Mouse (Mus musculus): Measurements from ENCODE around the gene Cpb2. TPM values are rescaled to one million over a fixed set of nuclear protein-coding genes. Genes with fewer than 3 reads are reported as not detected.

Gene Cpb2
- polyA plus RNA-seq, 1 experiment from 2014 or later = not detected

DNA sequence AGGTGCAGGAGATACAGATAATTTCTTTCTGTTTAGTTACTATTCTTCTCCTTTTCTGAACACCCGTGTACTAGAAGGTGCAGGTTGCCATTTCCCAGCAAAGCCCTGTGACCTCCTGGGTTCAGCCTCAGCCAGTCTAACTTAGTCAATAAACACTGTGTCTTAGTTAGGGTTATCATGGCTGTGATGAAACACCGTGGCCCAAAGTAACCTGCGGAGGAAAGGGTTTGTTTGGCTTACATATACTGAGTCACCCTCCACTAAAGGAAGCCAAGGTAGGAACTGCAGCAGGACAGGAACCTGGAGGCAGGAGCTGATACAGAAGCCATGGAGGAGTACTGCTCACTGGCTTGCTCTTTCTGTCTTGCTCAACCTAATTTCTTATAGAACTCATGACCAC lies 8.3 kb downstream of the Cpb2 start:
- no peak for ATAC-seq (ENCODE audit: insufficient number of reproducible peaks, insufficient read depth, low FRiP score, low read depth)
- WGBS = 80% methylated on average over 3 of the region's 3 CpGs

GRCm38 (mm10) chr14:75256521-75256920 lies 14.4 kb downstream of the Cpb2 start:
- Histone ChIP-seq H3K27me3 (ENCODE audit: control insufficient read depth, insufficient read depth, low read length) (no peaks in the 10 kb centered on the region), H3K4me1 (ENCODE audit: control insufficient read depth in 2 of 2, insufficient read depth in 2 of 2, low read length in 2 of 2) (no peaks in the 10 kb centered on the region), H3K9me3 (ENCODE audit: control insufficient read depth, low read length) (no peaks in the 10 kb centered on the region), H3K36me3 (ENCODE audit: control insufficient read depth, insufficient read depth, low read length) (no peaks in the 10 kb centered on the region), H3K4me2 (ENCODE audit: low read length) (no peak overlapping the region), H3K4me3 (ENCODE audit: control insufficient read depth in 1 of 2, insufficient read depth in 1 of 2, low read depth in 1 of 2, low read length in 2 of 2) (no peak overlapping the region), H3K27ac (replicated peaks in 1 of 2; ENCODE audit: control insufficient read depth in 1 of 2, insufficient read depth in 1 of 2, low read depth in 2 of 2, low read length in 2 of 2) (no peak overlapping the region), H3K9ac (ENCODE audit: low read length) (no peak overlapping the region)
- ATAC-seq (ENCODE audit: insufficient number of reproducible peaks, insufficient read depth, low FRiP score, low read depth) = no peak
- WGBS = 33% methylated on average over 5 of the region's 5 CpGs

More for the DNA sequence above, 8.3 kb downstream of the Cpb2 start:
- Histone ChIP-seq H3K4me2 (ENCODE audit: low read length) (no peak overlapping the region), H3K9ac (ENCODE audit: low read length) (no peak overlapping the region), H3K9me3 (ENCODE audit: control insufficient read depth, low read length) (no peaks in the 10 kb centered on the region), H3K4me1 (ENCODE audit: control insufficient read depth in 2 of 2, insufficient read depth in 2 of 2, low read length in 2 of 2) (no peaks in the 10 kb centered on the region), H3K4me3 (ENCODE audit: control insufficient read depth in 1 of 2, insufficient read depth in 1 of 2, low read depth in 1 of 2, low read length in 2 of 2) (no peak overlapping the region), H3K36me3 (ENCODE audit: control insufficient read depth, insufficient read depth, low read length) (no peaks in the 10 kb centered on the region), H3K27ac (replicated peaks in 1 of 2; ENCODE audit: control insufficient read depth in 1 of 2, insufficient read depth in 1 of 2, low read depth in 2 of 2, low read length in 2 of 2) (no peak overlapping the region), H3K27me3 (ENCODE audit: control insufficient read depth, insufficient read depth, low read length) (no peaks in the 10 kb centered on the region)

DNA sequence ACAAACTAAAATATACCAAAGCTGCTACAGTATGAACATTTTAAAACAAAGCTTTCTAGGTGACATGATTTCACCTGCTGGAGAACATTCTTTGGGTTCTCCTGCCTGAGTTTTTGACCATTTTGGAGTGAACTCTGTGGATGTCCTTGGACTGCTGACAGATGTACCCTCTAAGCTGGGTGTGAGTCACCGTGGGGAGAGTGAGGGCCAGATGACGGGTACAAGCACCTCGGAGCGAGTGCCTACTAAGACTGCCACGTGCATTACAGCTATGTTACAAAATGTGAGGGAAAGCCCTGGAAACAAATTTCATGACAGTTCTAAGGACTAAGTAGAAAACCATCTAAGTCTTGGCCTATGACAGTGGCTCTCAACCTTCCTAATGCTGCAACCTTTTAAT lies 27.4 kb downstream of the Cpb2 start:
- 48% methylated on average over 5 of the region's 5 CpGs for WGBS
- no peak overlapping the region for H3K4me2 ChIP-seq (ENCODE audit: low read length)
- no peaks in the 10 kb centered on the region for H3K4me1 ChIP-seq (ENCODE audit: control insufficient read depth in 2 of 2, insufficient read depth in 2 of 2, low read length in 2 of 2)
- no peaks in the 10 kb centered on the region for H3K36me3 ChIP-seq (ENCODE audit: control insufficient read depth, insufficient read depth, low read length)
- H3K27me3 ChIP-seq (ENCODE audit: control insufficient read depth, insufficient read depth, low read length) = no peaks in the 10 kb centered on the region
- ATAC-seq (ENCODE audit: insufficient number of reproducible peaks, insufficient read depth, low FRiP score, low read depth) = no peak
- H3K9ac ChIP-seq (ENCODE audit: low read length) = no peak overlapping the region
- H3K9me3 ChIP-seq (ENCODE audit: control insufficient read depth, low read length) = no peaks in the 10 kb centered on the region
- no peak overlapping the region for H3K27ac ChIP-seq (replicated peaks in 1 of 2; ENCODE audit: control insufficient read depth in 1 of 2, insufficient read depth in 1 of 2, low read depth in 2 of 2, low read length in 2 of 2)
- no peak overlapping the region for H3K4me3 ChIP-seq (ENCODE audit: control insufficient read depth in 1 of 2, insufficient read depth in 1 of 2, low read depth in 1 of 2, low read length in 2 of 2)

- Histone ChIP-seq H3K4me1 (ENCODE audit: control insufficient read depth in 2 of 2, insufficient read depth in 2 of 2, low read length in 2 of 2) (peaks cover 2 to 4% of the 10 kb centered on the region in 2 experiments; a peak in 3 of 4 replicates), H3K9ac (ENCODE audit: low read length) (no peak overlapping the region), H3K9me3 (ENCODE audit: control insufficient read depth, low read length) (no peaks in the 10 kb centered on the region), H3K4me2 (ENCODE audit: low read length) (no peak overlapping the region), H3K27me3 (ENCODE audit: control insufficient read depth, insufficient read depth, low read length) (no peaks in the 10 kb centered on the region; the same call in 1 of the 2 replicates), H3K4me3 (ENCODE audit: control insufficient read depth in 1 of 2, insufficient read depth in 1 of 2, low read depth in 1 of 2, low read length in 2 of 2) (no peak overlapping the region), H3K36me3 (ENCODE audit: control insufficient read depth, insufficient read depth, low read length) (no peaks in the 10 kb centered on the region), H3K27ac (replicated peaks in 1 of 2; ENCODE audit: control insufficient read depth in 1 of 2, insufficient read depth in 1 of 2, low read depth in 2 of 2, low read length in 2 of 2) (no peak overlapping the region)
- WGBS = 74% methylated on average over 6 of the region's 6 CpGs
- ATAC-seq (ENCODE audit: insufficient number of reproducible peaks, insufficient read depth, low FRiP score, low read depth) = no peak
Measured at GRCm38 (mm10) chr14:75279716-75280115, 37.6 kb downstream of the Cpb2 start.

DNA sequence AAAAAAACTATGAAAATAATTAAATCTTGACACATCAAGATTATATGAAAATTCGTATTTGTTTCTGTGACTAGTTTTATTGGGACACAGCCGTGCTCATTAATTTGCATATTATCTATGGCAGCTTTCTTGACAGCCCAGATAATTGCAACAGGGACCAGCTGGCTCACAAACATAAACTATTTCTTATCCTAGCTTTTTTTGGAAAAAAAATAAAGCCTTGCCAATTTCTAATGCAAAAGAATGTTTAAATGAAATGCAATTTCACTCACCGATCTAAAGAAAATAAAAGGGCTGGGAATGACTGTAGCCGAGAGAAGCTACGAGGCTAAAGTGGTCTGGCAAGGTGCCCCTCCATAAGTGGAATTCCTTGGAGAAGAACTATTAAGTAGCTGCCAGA lies 38.3 kb downstream of the Cpb2 start:
- H3K4me2 ChIP-seq (ENCODE audit: low read length) = no peak overlapping the region
- ATAC-seq (ENCODE audit: insufficient number of reproducible peaks, insufficient read depth, low FRiP score, low read depth) = no peak
- no peak overlapping the region for H3K9ac ChIP-seq (ENCODE audit: low read length)
- no peaks in the 10 kb centered on the region for H3K9me3 ChIP-seq (ENCODE audit: control insufficient read depth, low read length)
- WGBS = 32% methylated on average over 5 of the region's 5 CpGs
- no peak overlapping the region for H3K4me3 ChIP-seq (ENCODE audit: control insufficient read depth in 1 of 2, insufficient read depth in 1 of 2, low read depth in 1 of 2, low read length in 2 of 2)
- no peak overlapping the region for H3K27ac ChIP-seq (replicated peaks in 1 of 2; ENCODE audit: control insufficient read depth in 1 of 2, insufficient read depth in 1 of 2, low read depth in 2 of 2, low read length in 2 of 2)
- peaks cover 2 to 10% of the 10 kb centered on the region in 2 experiments for H3K4me1 ChIP-seq (ENCODE audit: control insufficient read depth in 2 of 2, insufficient read depth in 2 of 2, low read length in 2 of 2)
- no peaks in the 10 kb centered on the region for H3K36me3 ChIP-seq (ENCODE audit: control insufficient read depth, insufficient read depth, low read length)
- H3K27me3 ChIP-seq (ENCODE audit: control insufficient read depth, insufficient read depth, low read length) = no peaks in the 10 kb centered on the region; the same call in 1 of the 2 replicates

GRCm38 (mm10) chr14:75283609-75284192 lies 41.6 kb downstream of the Cpb2 start:
- no peaks in the 10 kb centered on the region for H3K36me3 ChIP-seq (ENCODE audit: control insufficient read depth, insufficient read depth, low read length)
- no peaks in the 10 kb centered on the region for H3K27me3 ChIP-seq (ENCODE audit: control insufficient read depth, insufficient read depth, low read length)
- 5% methylated on average over 19 of the region's 19 CpGs for WGBS
- H3K4me3 ChIP-seq (ENCODE audit: control insufficient read depth in 1 of 2, insufficient read depth in 1 of 2, low read depth in 1 of 2, low read length in 2 of 2) = peak overlapping the region; percentile 94 to 99
- H3K9me3 ChIP-seq (ENCODE audit: control insufficient read depth, low read length) = no peaks in the 10 kb centered on the region
- H3K27ac ChIP-seq (replicated peaks in 1 of 2; ENCODE audit: control insufficient read depth in 1 of 2, insufficient read depth in 1 of 2, low read depth in 2 of 2, low read length in 2 of 2) = peak overlapping the region; percentile 67 to 87; a peak in 2 of 4 replicates
- peak overlapping the region; percentile 75 for H3K4me2 ChIP-seq (ENCODE audit: low read length)
- no peak for ATAC-seq (ENCODE audit: insufficient number of reproducible peaks, insufficient read depth, low FRiP score, low read depth)
- peak overlapping the region; percentile 94 for H3K9ac ChIP-seq (ENCODE audit: low read length)
- H3K4me1 ChIP-seq (ENCODE audit: control insufficient read depth in 2 of 2, insufficient read depth in 2 of 2, low read length in 2 of 2) = peaks cover 2 to 15% of the 10 kb centered on the region in 2 experiments

DNA sequence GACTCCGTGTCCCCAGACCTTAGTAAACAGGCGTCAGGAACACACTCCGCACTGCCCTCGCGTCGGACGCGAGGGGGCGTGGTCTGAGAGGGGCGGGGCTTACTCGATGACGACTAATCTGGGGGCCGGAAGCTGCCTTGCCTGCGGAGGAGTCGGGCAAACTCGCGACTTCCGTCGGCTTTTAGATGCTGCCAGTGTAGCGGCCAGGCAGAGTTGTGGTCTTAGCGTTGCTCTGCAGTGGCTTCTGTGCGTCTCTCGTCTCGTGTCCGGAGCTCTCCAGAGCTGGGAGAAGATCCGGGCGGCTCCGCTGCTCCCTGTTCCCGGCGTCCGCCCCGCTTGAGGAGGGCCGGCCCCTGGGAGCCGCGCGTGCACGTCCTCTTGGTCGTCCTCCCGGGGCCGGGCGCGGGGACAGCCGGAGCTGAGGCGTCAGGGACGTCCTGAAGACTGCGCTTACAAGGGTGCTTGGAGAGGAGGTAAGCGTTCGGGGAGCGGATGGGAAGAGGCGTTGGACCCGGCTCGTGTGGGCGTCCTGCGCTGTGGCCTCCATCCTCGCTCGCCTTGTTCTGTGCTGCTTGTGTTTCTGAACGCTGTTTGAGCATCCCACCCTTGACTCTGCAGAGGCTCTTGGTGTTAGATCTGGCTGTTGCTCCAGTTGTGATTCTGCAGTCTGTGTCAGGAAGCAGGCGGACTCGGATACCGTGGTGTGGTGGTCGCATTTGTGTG lies 42.3 kb downstream of the Cpb2 start, which contains the start of gene Zc3h13:
Gene Zc3h13 (plus strand): TSS at position 181 of the 723 bp plus-strand sequence.
- H3K27me3 ChIP-seq (ENCODE audit: control insufficient read depth, insufficient read depth, low read length) = no peaks in the 10 kb centered on the region
- under 1% methylated on average over 60 of the region's 61 CpGs for WGBS
- ATAC-seq (ENCODE audit: insufficient number of reproducible peaks, insufficient read depth, low FRiP score, low read depth) = peak; percentile 99

More for the DNA sequence above, 42.3 kb downstream of the Cpb2 start, which contains the start of gene Zc3h13:
- Histone ChIP-seq H3K4me3 (ENCODE audit: control insufficient read depth in 1 of 2, insufficient read depth in 1 of 2, low read depth in 1 of 2, low read length in 2 of 2) (peak within 1 kb of the TSS; percentile 94 to 99), H3K9me3 (ENCODE audit: control insufficient read depth, low read length) (no peaks in the 10 kb centered on the region), H3K36me3 (ENCODE audit: control insufficient read depth, insufficient read depth, low read length) (no peaks in the 10 kb centered on the region), H3K4me1 (ENCODE audit: control insufficient read depth in 2 of 2, insufficient read depth in 2 of 2, low read length in 2 of 2) (peaks cover 2 to 15% of the 10 kb centered on the region in 2 experiments), H3K9ac (ENCODE audit: low read length) (peak within 1 kb of the TSS; percentile 94), H3K27ac (replicated peaks in 1 of 2; ENCODE audit: control insufficient read depth in 1 of 2, insufficient read depth in 1 of 2, low read depth in 2 of 2, low read length in 2 of 2) (peak within 1 kb of the TSS; percentile 74 to 87), H3K4me2 (ENCODE audit: low read length) (peak within 1 kb of the TSS; percentile 93)
